Mouse (Mus musculus) MEL (cell line): ENCODE results near the gene Wdr49.

Source experiments
- CTCF ChIP-seq, 3 experiments: IDR thresholded peaks in 2 of 3; conservative IDR thresholded peaks in 1 of 3; 2 replicates each; pipeline ENCODE4 v1.5.1; 2011 to 2012; ENCODE audit warnings: low read length in 3 of 3, low read depth in 2 of 3, mild to moderate bottlenecking in 2 of 3, improper control_type of control experiment in 1 of 3, inconsistent platforms in 1 of 3, mixed read lengths in 1 of 3, moderate library complexity in 1 of 3; ENCODE audit not compliant: control insufficient read depth in 1 of 3, insufficient read depth in 1 of 3, poor library complexity in 1 of 3, severe bottlenecking in 1 of 3
- ELF1 ChIP-seq: IDR thresholded peaks from 2 replicates; pipeline ENCODE4 v1.6.1; 2014; ENCODE audit warnings: low read depth, mild to moderate bottlenecking, inconsistent platforms, low read length, improper control_type of control experiment, moderate library complexity
- GABPA ChIP-seq: IDR thresholded peaks from 2 replicates; pipeline ENCODE4 v1.6.1; 2012; ENCODE audit warnings: low read depth, mild to moderate bottlenecking, inconsistent platforms, low read length, improper control_type of control experiment, moderate library complexity
- KAT2A ChIP-seq: conservative IDR thresholded peaks from 2 replicates; pipeline ENCODE4 v1.6.1; 2012; ENCODE audit warnings: low read depth, low read length, improper control_type of control experiment, inconsistent platforms
- MYB ChIP-seq: IDR thresholded peaks from 2 replicates; pipeline ENCODE4 v1.6.1; 2011; ENCODE audit warnings: mild to moderate bottlenecking, low read depth, low read length, improper control_type of control experiment
- POLR2A ChIP-seq, 2 experiments: IDR thresholded peaks; 2 replicates each; pipeline ENCODE4 v1.6.1; 2011 to 2012; ENCODE audit warnings: low read length in 2 of 2, mild to moderate bottlenecking in 2 of 2, control low read depth in 1 of 2, improper control_type of control experiment in 1 of 2, low read depth in 1 of 2, moderate library complexity in 1 of 2; ENCODE audit not compliant: control insufficient read depth in 1 of 2, insufficient read depth in 1 of 2, poor library complexity in 1 of 2
- POLR2AphosphoS2 ChIP-seq: IDR thresholded peaks from 2 replicates; pipeline ENCODE4 v1.6.1; 2011; ENCODE audit warnings: low read length, improper control_type of control experiment
- UBTF ChIP-seq: IDR thresholded peaks from 2 replicates; pipeline ENCODE4 v1.6.1; 2012; ENCODE audit warnings: low read depth, mild to moderate bottlenecking, inconsistent platforms, low read length, improper control_type of control experiment, moderate library complexity, borderline replicate concordance; ENCODE audit not compliant: insufficient read depth
- ZKSCAN1 ChIP-seq: IDR thresholded peaks from 2 replicates; pipeline ENCODE4 v1.6.1; 2012; ENCODE audit warnings: low read depth, mild to moderate bottlenecking, inconsistent platforms, low read length, improper control_type of control experiment, moderate library complexity

- no peak for TF ChIP-seq POLR2AphosphoS2
- TF ChIP-seq GABPA: no peak
- TF ChIP-seq ELF1: no peak
- TF ChIP-seq ZKSCAN1: no peak
- no peak for TF ChIP-seq POLR2A (IDR thresholded peaks at IDR 0.05; ENCODE audit: control insufficient read depth in 1 of 2, insufficient read depth in 1 of 2, low read depth in 1 of 2, low read length in 2 of 2, poor library complexity in 1 of 2)
- no peak for TF ChIP-seq KAT2A
- TF ChIP-seq UBTF: no peak
- no peak for TF ChIP-seq CTCF (IDR thresholded peaks at IDR 0.05 in 2 of 3, conservative IDR thresholded peaks at IDR 0.05 in 1 of 3; ENCODE audit: control insufficient read depth in 1 of 3, insufficient read depth in 1 of 3, low read depth in 2 of 3, low read length in 3 of 3, poor library complexity in 1 of 3, severe bottlenecking in 1 of 3)
- no peak for TF ChIP-seq MYB
Observed at GRCm38 (mm10) chr3:75308861-75309260, 173.1 kb downstream of the Wdr49 start.
